Mouse (Mus musculus) bone marrow, adult 2 months (tissue): ENCODE data around the gene Uts2.

ENCODE experiments used
- CTCF ChIP-seq: fragments of 200-500 bp; IDR thresholded peaks from 2 replicates; pipeline ENCODE4 v1.5.1; 2011; ENCODE audit warnings: low read length, control low read depth; ENCODE audit not compliant: control insufficient read depth, insufficient read depth
- POLR2A ChIP-seq: fragments of 200-500 bp; IDR thresholded peaks from 2 replicates; pipeline ENCODE4 v1.6.1; 2011; ENCODE audit warnings: low read depth, mild to moderate bottlenecking, control low read depth, low read length, borderline replicate concordance; ENCODE audit not compliant: control insufficient read depth

GRCm38 (mm10) chr4:150964635-150965554 is 32.0 kb upstream of the Uts2 start:
- TF ChIP-seq CTCF (peak; percentile 86), POLR2A (no peak)
